In genomic region chr2:31759751-31760460, GRCm38 (mm10) we compare ENCODE assay signal across 7 mouse cellular contexts. TPM values are rescaled to one million over a fixed set of nuclear protein-coding genes. Genes with fewer than 3 reads are reported as not detected.
DNase-seq lines count a peak whose midpoint lies in the region; ATAC-seq lines count a peak whose summit lies in the region.

No protein-coding gene starts in this region.

- peak overlapping the region; percentile 83 for H3K4me2 ChIP-seq in forebrain, embryonic 12.5 days
- peak overlapping the region; percentile 83 for H3K4me2 ChIP-seq in limb, embryonic 11.5 days (ENCODE audit: low read depth, severe bottlenecking)
- H3K4me2 ChIP-seq in midbrain, embryonic 12.5 days (replicated peaks): peak overlapping the region; percentile 69

- H3K4me1 ChIP-seq in brown adipose tissue, adult 24 weeks (ENCODE audit: control insufficient read depth, insufficient read depth, insufficient read length, low read length): peaks cover 33% of the 10 kb centered on the region
- H3K4me1 ChIP-seq in forebrain, embryonic 12.5 days: peaks cover 46% of the 10 kb centered on the region
- H3K4me1 ChIP-seq in limb, embryonic 11.5 days (ENCODE audit: control insufficient read depth, insufficient read depth, low read length): peaks cover 20% of the 10 kb centered on the region
- peaks cover 44% of the 10 kb centered on the region for H3K4me1 ChIP-seq in midbrain, embryonic 12.5 days

- DNase-seq in NIH3T3 (ENCODE audit: low read depth): peak; percentile 89
- peak; percentile 92 for DNase-seq in heart, postnatal 4 days
- peak; percentile 96 for DNase-seq in limb, embryonic 11.5 days (ENCODE audit: low spot score)
- DNase-seq in spleen, postnatal 10 days (ENCODE audit: low spot score in 2 of 2): peak; percentile 66 to 81

- no peaks in the 10 kb centered on the region for H3K9me3 ChIP-seq in forebrain, embryonic 12.5 days
- no peaks in the 10 kb centered on the region for H3K9me3 ChIP-seq in limb, embryonic 11.5 days (ENCODE audit: control insufficient read depth, low read length)
- no peaks in the 10 kb centered on the region for H3K9me3 ChIP-seq in midbrain, embryonic 12.5 days

- peak overlapping the region; percentile 94 for H3K27ac ChIP-seq in brown adipose tissue, adult 24 weeks (replicated peaks; ENCODE audit: low read depth, low read length)
- peak overlapping the region; percentile 85 for H3K27ac ChIP-seq in forebrain, embryonic 12.5 days
- peak overlapping the region; percentile 89 for H3K27ac ChIP-seq in limb, embryonic 11.5 days (replicated peaks; ENCODE audit: low read depth, low read length)
- peak overlapping the region; percentile 82 for H3K27ac ChIP-seq in midbrain, embryonic 12.5 days (replicated peaks)

- H3K27me3 ChIP-seq in forebrain, embryonic 12.5 days: no peaks in the 10 kb centered on the region
- no peaks in the 10 kb centered on the region for H3K27me3 ChIP-seq in limb, embryonic 11.5 days (ENCODE audit: control insufficient read depth, insufficient read depth, low read length)
- H3K27me3 ChIP-seq in midbrain, embryonic 12.5 days: no peaks in the 10 kb centered on the region

- WGBS in forebrain, embryonic 12.5 days: under 1% methylated on average over 31 of the region's 42 CpGs
- under 1% methylated on average over 42 of the region's 42 CpGs for WGBS in limb, embryonic 11.5 days
- WGBS in midbrain, embryonic 12.5 days: under 1% methylated on average over 40 of the region's 42 CpGs

- peak; percentile 93 for ATAC-seq in forebrain, embryonic 12.5 days (ENCODE audit: low FRiP score)
- peak; percentile 95 for ATAC-seq in limb, embryonic 11.5 days (ENCODE audit: insufficient number of reproducible peaks, low FRiP score, low TSS enrichment, low read depth)
- ATAC-seq in midbrain, embryonic 12.5 days (ENCODE audit: low FRiP score, low read depth): peak; percentile 92

- H3K4me3 ChIP-seq in brown adipose tissue, adult 24 weeks (ENCODE audit: insufficient read depth, low read depth, low read length): peak overlapping the region; percentile 96
- peak overlapping the region; percentile 81 for H3K4me3 ChIP-seq in forebrain, embryonic 12.5 days (replicated peaks)
- peak overlapping the region; percentile 82 for H3K4me3 ChIP-seq in limb, embryonic 11.5 days (ENCODE audit: low read depth, low read length)
- peak overlapping the region; percentile 84 for H3K4me3 ChIP-seq in midbrain, embryonic 12.5 days

- no peaks in the 10 kb centered on the region for H3K36me3 ChIP-seq in forebrain, embryonic 12.5 days (replicated peaks)
- no peaks in the 10 kb centered on the region for H3K36me3 ChIP-seq in limb, embryonic 11.5 days (ENCODE audit: control insufficient read depth, insufficient read depth, low read length)
- no peaks in the 10 kb centered on the region for H3K36me3 ChIP-seq in midbrain, embryonic 12.5 days

- H3K9ac ChIP-seq in forebrain, embryonic 12.5 days: peak overlapping the region; percentile 91
- H3K9ac ChIP-seq in limb, embryonic 11.5 days (ENCODE audit: low read length): peak overlapping the region; percentile 98
- peak overlapping the region; percentile 90 for H3K9ac ChIP-seq in midbrain, embryonic 12.5 days (replicated peaks)

RNA-seq across cellular contexts. Expression of gene Qrfp, which starts 50.5 kb away (rescaled TPM):
- not detected in 2 replicates for polyA plus RNA-seq in brown adipose tissue, adult 24 weeks (2012; ENCODE audit: insufficient read depth, insufficient read length, missing spikeins)
- 0.06 TPM in 1 of 2 replicates, not detected in the other for polyA plus RNA-seq in forebrain, embryonic 12.5 days (2016; fragmentation: Nextera tagmentation; extraction: Ambion mirVana)
- total RNA-seq in heart, postnatal 4 days (2021): not detected
- polyA plus RNA-seq in limb, embryonic 11.5 days (2014; fragmentation: Nextera tagmentation; extraction: Ambion mirVana): 0.09 and 0.31 TPM in 2 replicates
- 0.09 and 0.12 TPM in 2 replicates for polyA plus RNA-seq in midbrain, embryonic 12.5 days (2016; fragmentation: Nextera tagmentation; extraction: Ambion mirVana)

Comparison
In these comparisons a context has a peak if more than half of its experiments do, and no peak if none do; other contexts are left out.
1. Peak in every context shown above with its lines: DNase-seq, ATAC-seq, H3K4me3 ChIP-seq and H3K27ac ChIP-seq.